Comparison of ENCODE assay signal across 8 mouse cellular contexts in genomic region chr1:137927953-137928352, GRCm38 (mm10).
DNase-seq lines count a peak whose midpoint lies in the region; ATAC-seq and TF ChIP-seq lines count a peak whose summit lies in the region.
"Had no signal": no experiment of that assay in that cellular context is flagged by ENCODE, and none has a peak within 500 bp of the region (broad histone marks: within the 10 kb centered on the region; RNA-seq: fewer than 3 reads in every experiment).

No protein-coding gene starts in this region.

- TF ChIP-seq EP300 in heart, adult 2 months (IDR thresholded peaks at IDR 0.05; ENCODE audit: insufficient read depth, low read depth, low read length) = no peak

- peak overlapping the region; percentile 85 for H3K27ac ChIP-seq in embryonic facial prominence, embryonic 10.5 days (replicated peaks)
- no peak overlapping the region; the same call in 1 of the 2 replicates for H3K27ac ChIP-seq in heart, adult 2 months
- H3K27ac ChIP-seq in limb, embryonic 15.5 days = peak overlapping the region; percentile 76
- peak overlapping the region; percentile 87 for H3K27ac ChIP-seq in neural tube, embryonic 11.5 days (ENCODE audit: low read depth, low read length)
- H3K27ac ChIP-seq: liver, embryonic 15.5 days had no signal

- peaks cover 46% of the 10 kb centered on the region for H3K36me3 ChIP-seq in embryonic facial prominence, embryonic 10.5 days (replicated peaks)
- peaks cover 6% of the 10 kb centered on the region for H3K36me3 ChIP-seq in heart, adult 2 months (ENCODE audit: control insufficient read depth, insufficient read depth, low read length)
- peaks cover 12% of the 10 kb centered on the region for H3K36me3 ChIP-seq in limb, embryonic 15.5 days
- H3K36me3 ChIP-seq in neural tube, embryonic 11.5 days (ENCODE audit: control insufficient read depth, insufficient read depth, low read length) = no peaks in the 10 kb centered on the region; the same call in 1 of the 2 replicates
- H3K36me3 ChIP-seq: liver, embryonic 15.5 days had no signal

- H3K9me3 ChIP-seq in embryonic facial prominence, embryonic 10.5 days = no peaks in the 10 kb centered on the region
- no peaks in the 10 kb centered on the region for H3K9me3 ChIP-seq in limb, embryonic 15.5 days
- H3K9me3 ChIP-seq in neural tube, embryonic 11.5 days (ENCODE audit: control insufficient read depth, low read length) = no peaks in the 10 kb centered on the region
- H3K9me3 ChIP-seq: liver, embryonic 15.5 days had no signal

- H3K79me2 ChIP-seq in heart, adult 2 months (replicated peaks; ENCODE audit: control insufficient read depth, insufficient read depth, low read length) = no peaks in the 10 kb centered on the region

- DNase-seq in adrenal gland, postnatal 36 days = peak; percentile 66 to 81
- peak; percentile 80 for DNase-seq in embryonic facial prominence, embryonic 10.5 days (ENCODE audit: low spot score)
- DNase-seq in heart, adult 2 months = peak; percentile 67 to 70
- DNase-seq in kidney, adult 11 months = peak; percentile 53
- DNase-seq in neural tube, embryonic 11.5 days (ENCODE audit: low spot score) = peak; percentile 86
- no peak for DNase-seq in T-cell, adult 2 months (ENCODE audit: low spot score)

- no peak for ATAC-seq in limb, embryonic 15.5 days (ENCODE audit: insufficient number of reproducible peaks, low FRiP score, low TSS enrichment, low read depth)
- ATAC-seq in neural tube, embryonic 11.5 days (ENCODE audit: insufficient read depth, low FRiP score, low TSS enrichment) = peak; percentile 86

- peak overlapping the region; percentile 30; the same call in 1 of the 2 replicates for H3K4me3 ChIP-seq in embryonic facial prominence, embryonic 10.5 days
- no peak overlapping the region for H3K4me3 ChIP-seq in heart, adult 2 months
- no peak overlapping the region for H3K4me3 ChIP-seq in limb, embryonic 15.5 days
- no peak overlapping the region for H3K4me3 ChIP-seq in neural tube, embryonic 11.5 days (ENCODE audit: low read depth, low read length)
- H3K4me3 ChIP-seq: liver, embryonic 15.5 days had no signal

- no peak for TF ChIP-seq CTCF in heart, adult 2 months (IDR thresholded peaks at IDR 0.05)

- no peak for TF ChIP-seq POLR2A in heart, adult 2 months (IDR thresholded peaks at IDR 0.05; ENCODE audit: insufficient read depth, low read depth, low read length)

- no peaks in the 10 kb centered on the region for H3K27me3 ChIP-seq in embryonic facial prominence, embryonic 10.5 days (replicated peaks; ENCODE audit: low read depth, poor library complexity, severe bottlenecking)
- H3K27me3 ChIP-seq in heart, adult 2 months (ENCODE audit: control insufficient read depth, insufficient read depth, low read length) = no peaks in the 10 kb centered on the region
- H3K27me3 ChIP-seq in limb, embryonic 15.5 days = no peaks in the 10 kb centered on the region
- no peaks in the 10 kb centered on the region for H3K27me3 ChIP-seq in neural tube, embryonic 11.5 days (ENCODE audit: control insufficient read depth, insufficient read depth, low read length)
- H3K27me3 ChIP-seq: liver, embryonic 15.5 days had no signal

- H3K4me2 ChIP-seq in limb, embryonic 15.5 days = peak overlapping the region; percentile 24
- H3K4me2 ChIP-seq in neural tube, embryonic 11.5 days (ENCODE audit: low read depth) = no peak overlapping the region
- H3K4me2 ChIP-seq: liver, embryonic 15.5 days had no signal

- intact Hi-C loops in heart, adult 2 months (cut with DNase I) = no loop called here

- H3K4me1 ChIP-seq in embryonic facial prominence, embryonic 10.5 days = peaks cover 37% of the 10 kb centered on the region
- H3K4me1 ChIP-seq in heart, adult 2 months (ENCODE audit: control insufficient read depth, insufficient read depth, low read length) = peaks cover 7% of the 10 kb centered on the region
- H3K4me1 ChIP-seq in limb, embryonic 15.5 days = peaks cover 15% of the 10 kb centered on the region
- peaks cover 15% of the 10 kb centered on the region for H3K4me1 ChIP-seq in neural tube, embryonic 11.5 days (ENCODE audit: control insufficient read depth, insufficient read depth, low read length)
- H3K4me1 ChIP-seq: liver, embryonic 15.5 days had no signal

- WGBS in embryonic facial prominence, embryonic 10.5 days = 22% methylated on average over 11 of the region's 11 CpGs
- WGBS in heart, adult 2 months = 36% methylated on average over 11 of the region's 11 CpGs
- 9% methylated on average over 11 of the region's 11 CpGs for WGBS in limb, embryonic 15.5 days
- 22% methylated on average over 11 of the region's 11 CpGs for WGBS in neural tube, embryonic 11.5 days

- H3K9ac ChIP-seq in heart, adult 2 months (ENCODE audit: low read depth, low read length) = no peak overlapping the region
- H3K9ac ChIP-seq in limb, embryonic 15.5 days = no peak overlapping the region
- no peak overlapping the region for H3K9ac ChIP-seq in neural tube, embryonic 11.5 days (ENCODE audit: low read length)
- H3K9ac ChIP-seq: liver, embryonic 15.5 days had no signal
